Mouse (Mus musculus): ENCODE data around the gene Ksr1.

- TF ChIP-seq CTCF (IDR thresholded peaks at IDR 0.05; ENCODE audit: extremely low read depth, insufficient read length, insufficient replicate concordance, low read depth, low read length) (no peak), POLR2A (IDR thresholded peaks at IDR 0.05; ENCODE audit: low read depth, low read length) (no peak)
These were observed 94.7 kb downstream of the Ksr1 start for GRCm38 (mm10) chr11:79051522-79051921.
